Mouse (Mus musculus) testis, adult 2 months (tissue): Measurements from ENCODE around the gene B3galt1.

Experiments
- CTCF ChIP-seq: fragments of 200-500 bp; IDR thresholded peaks from 2 replicates; pipeline ENCODE4 v1.5.1; 2012; ENCODE audit warnings: low read depth, mild to moderate bottlenecking, inconsistent platforms, low read length, moderate library complexity; ENCODE audit not compliant: control insufficient read depth, insufficient read depth, insufficient replicate concordance
- POLR2A ChIP-seq: fragments of 200-500 bp; IDR thresholded peaks from 2 replicates; pipeline ENCODE4 v1.6.1; 2012; ENCODE audit warnings: low read depth, mild to moderate bottlenecking, inconsistent platforms, low read length, moderate library complexity; ENCODE audit not compliant: control insufficient read depth

DNA sequence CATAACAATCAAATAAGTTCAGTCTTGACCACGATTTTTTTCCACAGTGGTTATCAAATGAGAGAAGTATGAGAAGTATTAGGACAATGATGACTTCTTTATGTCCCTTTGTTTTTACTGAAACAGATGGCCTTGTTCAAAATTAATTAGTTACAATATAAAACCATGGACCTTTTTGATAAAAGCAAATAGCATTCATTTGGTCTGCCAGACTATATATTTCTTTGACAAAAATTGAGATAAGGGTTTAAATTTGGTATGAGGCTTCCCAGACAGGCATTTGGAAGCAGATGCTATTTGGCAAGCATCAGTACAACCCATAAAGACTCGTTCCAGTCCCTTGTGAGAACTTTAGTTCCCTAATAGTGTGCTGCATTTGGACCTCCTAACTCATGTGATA is 395.0 kb downstream of the B3galt1 start:
- no peak for TF ChIP-seq POLR2A
- TF ChIP-seq CTCF: no peak
